Mouse (Mus musculus) liver, postnatal 0 days (tissue): ENCODE data around the gene Nrgn. TPM values are rescaled to one million over a fixed set of nuclear protein-coding genes. Genes with fewer than 3 reads are reported as not detected.
A peak's percentile ranks its signal among the peaks of the same experiment; 100 is the strongest.

ENCODE experiments used
- ATAC-seq: fragments of 200-750 bp; cut with Nextera tagmentation; 2 replicates; pipeline ENCODE4 v1.8.0; 2017; ENCODE audit warnings: mild to moderate bottlenecking, moderate library complexity
- DNase-seq: peaks from one replicate; pipeline ENCODE4 v3.0.0-alpha.2; 2016
- H3K27ac ChIP-seq: fragments of 300-500 bp; sonication (generic); 2 replicates; pipeline ENCODE4 v1.5.1; 2014; ENCODE audit warnings: antibody characterized with exemption, moderate library complexity, mild to moderate bottlenecking, low read depth
- H3K27me3 ChIP-seq: fragments of 300-500 bp; sonication (generic); 2 replicates; pipeline ENCODE4 v1.6.1; 2014; ENCODE audit warnings: low read length, control low read depth, mixed read lengths; ENCODE audit not compliant: insufficient read depth
- H3K36me3 ChIP-seq: fragments of 300-500 bp; sonication (generic); replicated peaks from 2 replicates; pipeline ENCODE4 v1.6.1; 2014; ENCODE audit warnings: mild to moderate bottlenecking, control low read depth, low read length, moderate library complexity, mixed read lengths; ENCODE audit not compliant: insufficient read depth
- H3K4me1 ChIP-seq: fragments of 300-500 bp; sonication (generic); 2 replicates; pipeline ENCODE4 v1.6.1; 2014; ENCODE audit warnings: antibody characterized with exemption, mild to moderate bottlenecking, control low read depth; ENCODE audit not compliant: insufficient read depth
- H3K4me2 ChIP-seq: fragments of 300-500 bp; sonication (generic); 2 replicates; pipeline ENCODE4 v1.6.1; 2014; ENCODE audit warnings: low read depth, mild to moderate bottlenecking, low read length, moderate library complexity, mixed read lengths
- H3K4me3 ChIP-seq: fragments of 300-500 bp; sonication (generic); 2 replicates; pipeline ENCODE4 v1.5.1; 2014; ENCODE audit warnings: low read depth, low read length
- H3K9ac ChIP-seq: fragments of 300-500 bp; sonication (generic); replicated peaks from 2 replicates; pipeline ENCODE4 v1.6.1; 2014; ENCODE audit warnings: mild to moderate bottlenecking, moderate library complexity
- H3K9me3 ChIP-seq: fragments of 300-500 bp; sonication (generic); 2 replicates; pipeline ENCODE4 v1.6.1; 2016; ENCODE audit warnings: mild to moderate bottlenecking, control low read depth, low read length, mixed read lengths
- CTCF ChIP-seq: sonication (generic); IDR thresholded peaks from 2 replicates; pipeline ENCODE4 v1.5.1; 2016; ENCODE audit warnings: antibody characterized with exemption, low read depth
- EP300 ChIP-seq: IDR thresholded peaks from 2 replicates; pipeline ENCODE4 v1.6.1; 2016; ENCODE audit warnings: antibody characterized with exemption, low read depth, mild to moderate bottlenecking
- WGBS: fragments of 180-500 bp; shearing (Covaris S2); extraction: QIAGEN DNeasy Blood & Tissue Kit; methylation state at CpG from one replicate; pipeline ENCODE4 v1.1.7; 2014; ENCODE audit not compliant: insufficient replicate concordance; 5-methylcytosine and 5-hydroxymethylcytosine counted together
- polyA plus RNA-seq: library from polyadenylated mRNA; unstranded; fragments of >200 nt; fragmentation: Nextera tagmentation; extraction: Ambion mirVana; gene quantifications from 2 replicates; pipeline ENCODE4 v1.2.1, GENCODE M21; 2015

The Nrgn gene
- polyA plus RNA-seq, 1 experiment from 2014 or later, result 9.3 TPM

DNA sequence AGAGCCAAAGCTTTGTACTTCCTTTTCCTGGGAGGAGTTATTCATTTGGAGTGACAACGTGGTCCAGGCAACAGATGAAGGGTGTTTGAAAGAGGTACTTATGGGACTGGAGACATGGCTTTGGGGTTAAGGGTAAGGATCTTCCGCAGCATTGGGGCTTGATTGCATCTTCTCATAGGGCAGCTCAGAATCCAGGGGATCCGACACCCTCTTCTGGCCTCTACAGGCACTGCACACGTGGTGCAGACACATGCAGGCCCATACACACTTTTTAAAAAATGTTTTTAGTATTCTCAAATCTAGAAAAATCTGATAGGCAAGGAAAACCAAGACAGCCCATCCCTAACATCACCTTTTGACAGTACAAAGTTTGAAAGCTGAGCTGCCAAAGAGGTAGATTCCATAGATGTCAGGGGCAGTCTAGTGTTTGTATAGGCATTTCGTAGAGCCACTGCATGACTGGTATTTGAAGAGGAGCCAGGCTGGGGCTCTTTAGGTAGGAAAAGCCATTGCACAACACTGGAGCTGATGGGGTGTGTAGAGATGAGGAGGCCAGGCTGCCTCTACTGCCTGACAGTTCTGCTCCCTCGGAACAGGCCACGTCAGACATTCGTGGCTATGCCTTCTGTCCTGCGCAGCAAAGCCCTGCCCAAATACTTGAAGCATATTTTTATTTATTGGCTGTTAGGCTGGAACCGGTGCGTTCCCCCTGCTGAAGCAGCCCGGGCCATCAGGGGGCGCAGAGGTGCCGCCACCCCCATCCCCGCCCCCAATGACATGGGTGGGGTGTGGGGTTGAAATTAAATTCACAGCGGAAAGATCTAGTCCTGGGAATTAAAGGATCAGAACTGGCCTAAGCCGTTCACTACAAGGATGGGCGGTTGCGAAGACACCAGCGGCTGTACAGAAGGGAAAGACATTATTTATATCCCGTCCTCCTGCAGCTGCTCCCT lies 26.0 kb downstream of the Nrgn start:
- Histone ChIP-seq H3K36me3 (peaks cover 11% of the 10 kb centered on the region; the same call in 1 of the 2 replicates), H3K9me3 (no peaks in the 10 kb centered on the region), H3K27me3 (peaks cover 48% of the 10 kb centered on the region), H3K4me1 (peaks cover 19% of the 10 kb centered on the region), H3K4me2 (peak overlapping the region; percentile 72), H3K4me3 (peak overlapping the region; percentile 41; the same call in 1 of the 2 replicates), H3K9ac (no peak overlapping the region), H3K27ac (no peak overlapping the region)
- WGBS, result 23% methylated on average over 21 of the region's 21 CpGs
- DNase-seq, result peak; percentile 35
- ATAC-seq, result no peak
- TF ChIP-seq EP300 (no peak), CTCF (peak; percentile 45)

DNA sequence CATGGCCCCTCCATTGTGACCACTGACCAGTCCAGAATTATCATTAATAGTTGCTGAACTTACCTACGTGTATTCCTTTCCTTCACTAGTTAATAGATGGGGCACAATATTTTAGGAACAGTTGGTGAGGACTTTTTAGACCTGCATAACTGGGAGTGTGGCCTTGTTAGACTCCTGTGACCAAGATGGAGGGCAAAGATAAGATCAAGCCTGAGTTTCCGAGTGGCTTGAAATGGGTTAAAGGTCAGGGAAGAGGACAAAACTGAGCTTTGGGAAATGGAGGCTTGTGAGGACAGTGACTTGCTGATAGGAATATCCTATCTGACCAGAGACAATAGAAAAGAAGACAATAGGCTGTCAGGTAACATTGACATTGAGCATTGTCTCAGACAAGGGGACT lies 27.2 kb downstream of the Nrgn start:
- no peak for ATAC-seq
- Histone ChIP-seq H3K4me3 (no peak overlapping the region), H3K36me3 (peaks cover 11% of the 10 kb centered on the region; the same call in 1 of the 2 replicates), H3K27me3 (peaks cover 37% of the 10 kb centered on the region), H3K4me1 (peaks cover 13% of the 10 kb centered on the region), H3K9ac (no peak overlapping the region), H3K4me2 (no peak overlapping the region), H3K27ac (no peak overlapping the region), H3K9me3 (no peaks in the 10 kb centered on the region)
- no peak for TF ChIP-seq CTCF
- TF ChIP-seq EP300, result no peak
- DNase-seq, result no peak
- 75% methylated on average over 2 of the region's 2 CpGs for WGBS

DNA sequence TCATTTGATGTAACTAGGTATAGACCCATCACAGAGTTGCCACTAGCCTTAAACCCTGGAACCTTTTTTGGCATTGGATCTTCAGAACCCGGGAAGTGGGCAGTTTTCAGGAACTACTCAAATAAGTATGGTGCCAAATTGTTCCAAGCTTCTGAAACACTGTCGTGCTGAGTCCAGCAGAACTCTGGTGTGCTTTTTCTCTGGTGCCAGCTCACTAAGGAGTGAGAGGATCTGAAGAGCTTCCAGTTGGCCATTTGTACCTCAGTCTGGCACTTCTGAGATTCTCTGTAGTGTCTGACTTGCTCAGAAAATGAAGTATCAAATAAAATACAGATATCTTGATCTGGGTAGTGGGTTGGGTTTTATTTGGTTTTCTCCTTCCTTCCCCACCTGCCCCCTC lies 32.7 kb downstream of the Nrgn start:
- H3K4me1 ChIP-seq, result peaks cover 6% of the 10 kb centered on the region
- H3K9ac ChIP-seq, result no peak overlapping the region
- WGBS, result 77% methylated on average over 2 of the region's 2 CpGs
- DNase-seq, result no peak
- no peak overlapping the region for H3K27ac ChIP-seq
- TF ChIP-seq EP300 (no peak), CTCF (no peak)
- peaks cover 16% of the 10 kb centered on the region; the same call in 1 of the 2 replicates for H3K36me3 ChIP-seq
- no peaks in the 10 kb centered on the region for H3K9me3 ChIP-seq
- no peaks in the 10 kb centered on the region for H3K27me3 ChIP-seq
- ATAC-seq, result no peak
- no peak overlapping the region for H3K4me2 ChIP-seq
- H3K4me3 ChIP-seq, result no peak overlapping the region

DNA sequence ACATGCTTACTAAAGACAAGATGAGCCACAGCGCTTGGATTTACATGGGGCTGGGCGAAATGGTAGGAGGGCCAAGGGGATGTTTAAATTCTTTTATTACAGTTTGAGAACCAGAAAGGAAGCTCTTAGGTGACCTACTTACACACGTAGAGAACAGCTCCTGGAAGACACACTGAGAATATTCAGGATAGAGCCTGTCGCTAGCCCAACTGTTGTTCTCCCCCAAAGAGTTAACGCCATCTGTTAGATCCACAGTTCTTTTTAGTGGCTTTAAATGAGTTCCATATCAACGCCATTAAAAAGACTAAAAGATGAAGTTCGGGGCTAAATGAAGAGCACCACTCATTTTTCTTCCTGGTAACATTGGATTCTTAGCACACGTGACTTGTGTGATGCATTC lies 33.7 kb downstream of the Nrgn start:
- Histone ChIP-seq H3K27me3 (no peaks in the 10 kb centered on the region), H3K9me3 (no peaks in the 10 kb centered on the region), H3K4me1 (peaks cover 6% of the 10 kb centered on the region), H3K4me3 (no peak overlapping the region), H3K9ac (no peak overlapping the region), H3K36me3 (peaks cover 10% of the 10 kb centered on the region; the same call in 1 of the 2 replicates), H3K27ac (no peak overlapping the region), H3K4me2 (no peak overlapping the region)
- DNase-seq, result no peak
- ATAC-seq, result no peak
- no peak for TF ChIP-seq EP300
- TF ChIP-seq CTCF, result no peak
- WGBS, result 85% methylated on average over 8 of the region's 8 CpGs

DNA sequence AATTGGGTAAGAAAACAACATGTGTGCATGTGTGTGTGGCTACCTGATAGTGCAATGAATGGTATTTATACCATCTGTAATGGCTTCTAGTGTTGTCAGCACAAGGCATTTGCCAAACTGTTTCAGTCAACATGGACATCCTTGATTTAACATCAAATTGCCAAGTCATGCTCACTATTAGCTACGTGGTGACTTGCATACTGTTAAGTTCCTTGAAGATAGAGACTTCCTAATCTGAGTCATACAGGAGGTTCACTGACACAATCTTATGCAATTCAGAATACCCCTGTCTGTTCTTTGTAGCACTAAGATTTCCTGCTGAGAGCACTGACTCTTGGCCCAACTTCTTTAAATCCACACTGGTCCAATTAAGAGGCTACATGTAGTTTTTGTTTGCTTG lies 35.2 kb downstream of the Nrgn start:
- no peak overlapping the region for H3K27ac ChIP-seq
- H3K36me3 ChIP-seq, result peaks cover 5% of the 10 kb centered on the region; the same call in 1 of the 2 replicates
- H3K4me2 ChIP-seq, result no peak overlapping the region
- H3K9ac ChIP-seq, result no peak overlapping the region
- no peak for DNase-seq
- H3K4me3 ChIP-seq, result no peak overlapping the region
- TF ChIP-seq EP300, result peak; percentile 93
- TF ChIP-seq CTCF, result no peak
- ATAC-seq, result peak; percentile 95
- no peaks in the 10 kb centered on the region for H3K9me3 ChIP-seq
- peaks cover 6% of the 10 kb centered on the region for H3K4me1 ChIP-seq
- no peaks in the 10 kb centered on the region for H3K27me3 ChIP-seq
- WGBS, result 14% methylated on average over 1 of the region's 1 CpGs

DNA sequence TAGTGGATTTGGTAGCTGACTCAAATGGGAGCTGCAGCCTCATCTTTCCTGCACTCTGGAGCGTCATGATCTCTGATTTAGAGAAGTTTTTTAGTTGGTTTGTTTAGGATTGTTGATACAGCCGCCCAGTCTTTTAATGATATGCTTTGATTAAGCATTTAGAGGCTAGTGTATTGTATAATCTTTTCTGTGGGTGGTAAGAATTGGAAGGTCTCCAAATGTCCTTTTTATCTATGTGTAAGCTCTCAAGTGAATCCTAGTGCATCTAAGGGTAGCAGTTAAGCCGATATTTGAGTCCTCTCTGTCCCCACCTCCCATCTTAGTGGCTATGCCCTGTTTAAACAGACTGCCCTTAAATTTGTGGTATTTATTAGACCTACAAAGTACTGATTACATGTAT lies 38.2 kb downstream of the Nrgn start:
- Histone ChIP-seq H3K4me1 (peaks cover 6% of the 10 kb centered on the region), H3K4me2 (no peak overlapping the region), H3K9me3 (no peaks in the 10 kb centered on the region), H3K9ac (no peak overlapping the region), H3K27me3 (no peaks in the 10 kb centered on the region), H3K36me3 (no peaks in the 10 kb centered on the region), H3K27ac (no peak overlapping the region), H3K4me3 (no peak overlapping the region)
- WGBS, result 55% methylated on average over 3 of the region's 3 CpGs
- ATAC-seq, result no peak
- DNase-seq, result no peak
- TF ChIP-seq EP300 (no peak), CTCF (no peak)
